Mouse (Mus musculus) liver, embryonic 14 days (tissue): ENCODE data around the gene Rpn2. TPM values are rescaled to one million over a fixed set of nuclear protein-coding genes. Genes with fewer than 3 reads are reported as not detected.

Experiments
- polyA plus RNA-seq: library from polyadenylated mRNA; depleted of rRNA; stranded (reverse); fragments of >200 nt; gene quantifications from 2 replicates; pipeline ENCODE4 v1.2.3, GENCODE M21; 2012; rRNA removed

Rpn2 gene
- 90.0 and 107 TPM in 2 replicates for polyA plus RNA-seq

DNA sequence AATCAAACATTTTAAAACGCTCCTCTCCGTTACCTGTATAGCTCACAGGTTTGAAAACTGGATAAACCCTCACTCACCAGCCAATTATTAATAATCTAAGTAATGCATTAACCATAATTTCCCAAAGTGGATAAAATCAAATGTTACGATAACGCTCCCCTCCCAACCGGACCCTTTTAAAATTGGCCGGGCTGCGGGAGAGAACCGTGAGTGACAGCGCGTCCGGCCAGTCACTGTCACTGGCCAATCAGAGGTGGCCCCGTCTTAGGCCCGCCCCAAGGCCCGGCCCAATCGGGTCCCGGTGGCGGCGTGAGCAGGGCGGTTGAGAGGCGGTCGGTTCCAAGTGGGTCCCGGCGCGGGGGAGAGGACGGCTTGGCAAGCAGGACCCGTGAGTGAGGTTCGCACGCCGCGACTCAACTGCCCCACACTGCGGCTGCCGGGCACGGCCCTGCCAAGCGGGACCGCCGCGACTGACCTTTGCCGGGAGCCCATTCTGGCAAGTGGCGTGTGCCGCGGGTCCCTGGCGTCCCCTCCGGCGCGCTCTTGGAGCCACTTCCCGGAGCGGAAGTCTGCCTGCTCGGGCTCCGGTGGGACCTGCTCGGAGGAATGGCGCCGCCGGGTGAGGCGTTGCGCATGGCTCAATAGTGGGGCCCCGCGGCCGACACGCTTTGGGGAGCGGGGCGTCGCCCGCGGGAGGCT is at the start of gene Rpn2:
TSS of gene Rpn2 (plus strand) at position 301 of the 699 bp plus-strand sequence.

DNA sequence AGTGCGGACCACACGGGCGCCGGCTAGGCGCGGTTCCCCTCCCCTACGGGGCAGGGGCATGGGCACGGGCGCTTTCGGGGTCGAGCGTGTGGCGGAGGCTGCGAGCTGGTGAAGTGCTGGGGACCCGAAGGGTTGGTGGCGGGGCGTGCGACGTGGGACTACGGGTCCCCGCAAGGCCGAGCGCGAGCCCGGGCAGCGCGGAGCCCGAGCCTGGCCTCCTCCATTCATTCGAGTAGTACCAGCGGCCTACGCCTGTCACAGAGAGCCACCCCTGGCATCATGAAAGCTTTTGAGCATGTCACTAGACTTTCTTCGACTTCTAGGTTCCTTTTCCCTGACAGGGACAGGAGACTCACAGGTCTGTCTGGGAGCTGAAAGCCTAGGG is 591 bp downstream of the Rpn2 start, which contains the start of gene Mroh8:
TSS of gene Mroh8 (minus strand) at position 134 of the 385 bp plus-strand sequence.

DNA sequence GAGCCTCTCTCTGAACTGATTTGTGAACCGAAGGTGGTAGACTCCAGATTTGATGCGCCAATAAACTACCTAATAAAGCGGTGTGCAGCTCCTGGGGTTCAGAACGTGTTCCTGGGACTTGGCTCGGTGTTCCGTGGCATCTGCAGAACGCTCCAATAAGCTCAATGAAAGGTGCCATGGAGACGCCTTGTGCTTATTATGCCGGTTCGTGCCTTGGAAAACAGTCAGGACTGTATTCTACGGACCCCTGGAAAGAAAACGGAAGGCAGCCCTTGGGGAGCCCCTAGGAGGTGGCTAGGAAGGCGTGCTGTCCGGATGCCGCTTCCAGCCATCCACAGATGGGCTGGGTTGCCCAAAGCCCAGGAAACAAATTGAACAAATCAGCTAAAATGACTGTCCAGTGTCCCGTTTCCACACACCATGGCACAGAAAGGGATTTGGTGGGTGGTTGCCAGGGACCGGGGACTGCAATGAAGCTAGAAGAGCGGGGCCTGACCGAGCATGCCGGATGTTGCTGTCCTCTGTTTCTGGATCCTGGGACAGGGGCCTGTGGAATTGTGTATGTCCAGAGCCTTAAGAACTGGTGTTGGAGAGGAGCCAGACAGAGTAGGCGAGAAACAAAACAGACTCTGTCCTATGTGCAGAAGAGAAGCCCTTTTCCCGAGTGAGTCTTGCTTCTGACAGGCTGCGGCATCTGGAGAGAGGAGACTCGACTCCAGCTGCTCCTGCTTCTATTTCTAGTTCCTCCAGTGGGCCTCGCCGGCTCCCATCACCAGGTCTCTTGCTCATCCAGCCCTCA is 68.7 kb downstream of the Rpn2 start, which contains the start of gene Ghrh:
TSS of gene Ghrh (minus strand) at position 146 of the 799 bp plus-strand sequence.

DNA sequence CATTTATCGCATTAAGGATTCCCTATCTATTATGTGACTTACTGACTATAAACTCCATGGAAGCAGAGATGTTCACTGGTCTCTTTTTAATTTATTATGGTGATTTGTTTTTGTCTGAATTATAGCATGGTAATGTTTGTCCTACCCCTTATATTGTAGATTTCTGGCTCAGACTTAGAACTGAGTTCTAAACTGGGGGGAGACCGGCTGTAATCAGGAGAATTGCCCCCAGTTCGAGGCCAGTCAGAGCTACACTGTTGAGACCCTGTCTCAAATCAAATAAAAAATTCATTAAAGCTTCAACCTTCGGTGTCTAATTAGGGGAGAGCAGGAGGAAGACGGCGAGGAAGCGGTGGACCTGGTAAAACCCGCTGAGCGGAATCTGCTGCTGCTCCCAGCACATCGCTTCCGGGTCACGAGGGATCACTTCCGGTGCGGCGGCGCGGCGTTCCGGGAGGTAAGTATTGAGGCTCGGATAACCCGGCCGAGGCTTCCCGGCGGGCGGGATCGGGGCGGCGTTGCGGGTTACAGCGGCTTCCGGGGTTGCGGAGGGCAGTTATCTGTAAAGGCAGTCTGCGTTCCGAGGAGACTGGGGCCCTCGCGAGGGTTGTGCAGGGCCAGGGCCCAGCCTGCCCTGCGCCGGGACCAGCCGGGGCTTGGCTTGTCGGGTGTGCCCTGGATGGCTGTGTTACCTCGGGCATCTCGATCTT is 88.5 kb downstream of the Rpn2 start, which contains the start of gene Manbal:
TSS of gene Manbal (plus strand) at position 411 of the 710 bp plus-strand sequence.

Other genes starting within 250 kb of the Rpn2 start
- 1.6 and 1.8 TPM in 2 replicates for gene Soga1, start 199.8 kb upstream of the Rpn2 start, polyA plus RNA-seq
- gene Tldc2, start 192.0 kb upstream of the Rpn2 start, polyA plus RNA-seq = 0.06 and 0.13 TPM in 2 replicates
- gene Samhd1, start 143.8 kb upstream of the Rpn2 start, polyA plus RNA-seq = 11.5 and 14.8 TPM in 2 replicates
- 14.6 and 17.6 TPM in 2 replicates for gene Rbl1, start 74.5 kb upstream of the Rpn2 start, polyA plus RNA-seq
- 0.08 and 0.12 TPM in 2 replicates for gene Mroh8, start 532 bp downstream of the Rpn2 start, polyA plus RNA-seq
- gene Ghrh, start 68.5 kb downstream of the Rpn2 start, polyA plus RNA-seq = 0.09 TPM in 1 of 2 replicates, not detected in the other
- gene Manbal, start 88.6 kb downstream of the Rpn2 start, polyA plus RNA-seq = 14.1 and 14.8 TPM in 2 replicates
- 2.2 and 3.2 TPM in 2 replicates for gene Src, start 139.4 kb downstream of the Rpn2 start, polyA plus RNA-seq